Mouse (Mus musculus) small intestine, adult 2 months (tissue): Measurements from ENCODE around the gene Entpd2. TPM values are rescaled to one million over a fixed set of nuclear protein-coding genes. Genes with fewer than 3 reads are reported as not detected.

Experiments
- H3K27ac ChIP-seq: fragments of 200-500 bp; 2 replicates; pipeline ENCODE4 v1.5.1; 2012; ENCODE audit warnings: low read depth, low read length, control low read depth, inconsistent platforms; ENCODE audit not compliant: insufficient read depth
- H3K27me3 ChIP-seq: fragments of 200-500 bp; 2 replicates; pipeline ENCODE4 v1.6.1; 2012; ENCODE audit warnings: mild to moderate bottlenecking, moderate library complexity, low read length, inconsistent platforms; ENCODE audit not compliant: control insufficient read depth, insufficient read depth
- H3K36me3 ChIP-seq: fragments of 200-500 bp; 2 replicates; pipeline ENCODE4 v1.6.1; 2012; ENCODE audit warnings: mild to moderate bottlenecking, low read length, control low read depth, inconsistent platforms; ENCODE audit not compliant: control insufficient read depth, insufficient read depth
- H3K4me1 ChIP-seq: fragments of 200-500 bp; 2 replicates; pipeline ENCODE4 v1.6.1; 2012; ENCODE audit warnings: low read length, inconsistent platforms, mixed read lengths; ENCODE audit not compliant: control insufficient read depth, insufficient read depth, insufficient read length
- H3K4me3 ChIP-seq: fragments of 200-500 bp; 2 replicates; pipeline ENCODE4 v1.5.1; 2012; ENCODE audit warnings: low read depth, mild to moderate bottlenecking, control low read depth, inconsistent platforms, low read length, moderate library complexity
- CTCF ChIP-seq: fragments of 200-500 bp; IDR thresholded peaks from 2 replicates; pipeline ENCODE4 v1.5.1; 2012; ENCODE audit warnings: low read depth, mild to moderate bottlenecking, control low read depth, inconsistent platforms, low read length, moderate library complexity, mixed read lengths; ENCODE audit not compliant: insufficient replicate concordance, insufficient read length; ENCODE audit errors: extremely low read depth
- POLR2A ChIP-seq: fragments of 200-500 bp; IDR thresholded peaks from 2 replicates; pipeline ENCODE4 v1.6.1; 2012; ENCODE audit warnings: low read depth, mild to moderate bottlenecking, control low read depth, inconsistent platforms, low read length, moderate library complexity
- WGBS: fragments of 180-500 bp; shearing (Covaris S2); methylation state at CpG from one replicate; pipeline ENCODE4 v1.1.7; 2018; 5-methylcytosine and 5-hydroxymethylcytosine counted together
- polyA plus RNA-seq: library from polyadenylated mRNA; depleted of rRNA; stranded (reverse); fragments of >200 nt; gene quantifications from 2 replicates; pipeline ENCODE4 v1.2.3, GENCODE M21; 2012

Gene Entpd2
- polyA plus RNA-seq, 1 experiment: 50.7 TPM

- H3K27ac ChIP-seq: no peak within 1 kb of the TSS
- TF ChIP-seq POLR2A (no peak), CTCF (no peak)
- WGBS: 40% methylated on average over 17 of the region's 17 CpGs
These were observed 27.1 kb downstream of the Entpd2 start, which contains the start of gene Fut7 for GRCm38 (mm10) chr2:25422587-25423410. Gene Fut7 (plus strand): TSS chr2:25423267.

GRCm38 (mm10) chr2:25423626-25424025 is 28.0 kb downstream of the Entpd2 start:
- H3K27ac ChIP-seq: no peak overlapping the region
- H3K4me1 ChIP-seq: peaks cover 14% of the 10 kb centered on the region
- no peak for TF ChIP-seq CTCF
- no peak for TF ChIP-seq POLR2A
- H3K36me3 ChIP-seq: no peaks in the 10 kb centered on the region
- no peaks in the 10 kb centered on the region for H3K27me3 ChIP-seq
- 68% methylated on average over 1 of the region's 1 CpGs for WGBS
- H3K4me3 ChIP-seq: no peak overlapping the region

More at GRCm38 (mm10) chr2:25422587-25423410, 27.1 kb downstream of the Entpd2 start, which contains the start of gene Fut7:
- Histone ChIP-seq H3K4me3 (no peak within 1 kb of the TSS), H3K4me1 (peaks cover 14% of the 10 kb centered on the region), H3K27me3 (no peaks in the 10 kb centered on the region), H3K36me3 (no peaks in the 10 kb centered on the region)

GRCm38 (mm10) chr2:25425481-25425880 is 29.8 kb downstream of the Entpd2 start:
- no peak overlapping the region for H3K4me3 ChIP-seq
- no peaks in the 10 kb centered on the region for H3K27me3 ChIP-seq
- no peak for TF ChIP-seq POLR2A
- no peak for TF ChIP-seq CTCF
- no peaks in the 10 kb centered on the region for H3K36me3 ChIP-seq
- WGBS: 64% methylated on average over 27 of the region's 27 CpGs
- no peak overlapping the region for H3K27ac ChIP-seq
- peaks cover 14% of the 10 kb centered on the region for H3K4me1 ChIP-seq

- WGBS: 40% methylated on average over 5 of the region's 5 CpGs
- peak; percentile 85; the same call in 1 of the 2 replicates for TF ChIP-seq CTCF
- TF ChIP-seq POLR2A: no peak
- 0 out of 2 replicates have a peak overlapping the region, but pooled peaks have one; percentile 20 for H3K27ac ChIP-seq
- H3K4me3 ChIP-seq: no peak overlapping the region
- H3K4me1 ChIP-seq: peaks cover 14% of the 10 kb centered on the region
- no peaks in the 10 kb centered on the region for H3K27me3 ChIP-seq
- H3K36me3 ChIP-seq: no peaks in the 10 kb centered on the region
These were observed 31.1 kb downstream of the Entpd2 start for GRCm38 (mm10) chr2:25426721-25427191.

GRCm38 (mm10) chr2:25427256-25427655 is 31.6 kb downstream of the Entpd2 start:
- Histone ChIP-seq H3K4me1 (peaks cover 13% of the 10 kb centered on the region), H3K27me3 (no peaks in the 10 kb centered on the region), H3K27ac (no peak overlapping the region), H3K4me3 (no peak overlapping the region), H3K36me3 (no peaks in the 10 kb centered on the region)
- no peak for TF ChIP-seq POLR2A
- no peak for TF ChIP-seq CTCF
- WGBS: 94% methylated on average over 5 of the region's 5 CpGs

GRCm38 (mm10) chr2:25428442-25429236 is 33.0 kb downstream of the Entpd2 start, which contains the start of gene Abca2:
Gene Abca2 (plus strand): TSS chr2:25428703.
- peaks cover under 1% of the 10 kb centered on the region for H3K4me1 ChIP-seq
- H3K27ac ChIP-seq: no peak within 1 kb of the TSS
- no peaks in the 10 kb centered on the region for H3K36me3 ChIP-seq
- under 1% methylated on average over 89 of the region's 89 CpGs for whole genome bisulfite sequencing
- H3K27me3 ChIP-seq: no peaks in the 10 kb centered on the region
- TF ChIP-seq CTCF: peak; percentile 94
- TF ChIP-seq POLR2A: no peak; the same call in 1 of the 2 replicates
- H3K4me3 ChIP-seq: peak within 1 kb of the TSS; percentile 80

GRCm38 (mm10) chr2:25429435-25430180 is 33.9 kb downstream of the Entpd2 start:
- Histone ChIP-seq H3K4me3 (peak overlapping the region; percentile 80), H3K36me3 (no peaks in the 10 kb centered on the region), H3K27me3 (no peaks in the 10 kb centered on the region), H3K27ac (no peak overlapping the region), H3K4me1 (no peaks in the 10 kb centered on the region)
- WGBS: 70% methylated on average over 5 of the region's 5 CpGs
- no peak for TF ChIP-seq CTCF
- TF ChIP-seq POLR2A: no peak
